Mouse (Mus musculus) MEL (cell line): Measurements from ENCODE around the gene Irf4. TPM values are rescaled to one million over a fixed set of nuclear protein-coding genes. Genes with fewer than 3 reads are reported as not detected.

Experiments used
- DNase-seq: peaks from one replicate; pipeline ENCODE4 v3.0.0; 2011; ENCODE audit warnings: low read depth, low spot score
- H3K27ac ChIP-seq: 2 replicates; pipeline ENCODE4 v1.5.1; 2012; ENCODE audit warnings: low read depth, mild to moderate bottlenecking, control low read depth, low read length, moderate library complexity; ENCODE audit not compliant: control insufficient read depth
- H3K27me3 ChIP-seq, 2 experiments: fragments of 150-350 bp in 1 of 2; sonication (generic) in 1 of 2; 2 replicates each; pipeline ENCODE4 v1.6.1; 2012; ENCODE audit warnings: low read length in 2 of 2, mild to moderate bottlenecking in 2 of 2, improper control_type of control experiment in 1 of 2, moderate library complexity in 1 of 2; ENCODE audit not compliant: insufficient read depth in 2 of 2, control insufficient read depth in 1 of 2
- H3K36me3 ChIP-seq, 2 experiments: 2 replicates each; pipeline ENCODE4 v1.6.1; 2012 to 2014; ENCODE audit warnings: low read length in 2 of 2, improper control_type of control experiment in 1 of 2, inconsistent platforms in 1 of 2, mild to moderate bottlenecking in 1 of 2; ENCODE audit not compliant: insufficient read depth in 2 of 2, control insufficient read depth in 1 of 2
- H3K4me1 ChIP-seq, 2 experiments: fragments of 150-350 bp in 1 of 2; sonication (generic) in 1 of 2; 2 replicates each; pipeline ENCODE4 v1.6.1; 2012; ENCODE audit warnings: low read length in 2 of 2, improper control_type of control experiment in 1 of 2, mild to moderate bottlenecking in 1 of 2; ENCODE audit not compliant: insufficient read depth in 2 of 2, control insufficient read depth in 1 of 2
- H3K4me3 ChIP-seq, 2 experiments: fragments of 150-350 bp in 1 of 2; sonication (generic) in 1 of 2; 2 replicates each; pipeline ENCODE4 v1.5.1; 2012; ENCODE audit warnings: low read depth in 2 of 2, low read length in 2 of 2, mild to moderate bottlenecking in 2 of 2, moderate library complexity in 2 of 2, control low read depth in 1 of 2, improper control_type of control experiment in 1 of 2; ENCODE audit not compliant: control insufficient read depth in 1 of 2, insufficient read depth in 1 of 2
- H3K79me2 ChIP-seq: 2 replicates; pipeline ENCODE4 v1.6.1; 2012; ENCODE audit warnings: mild to moderate bottlenecking, low read length, moderate library complexity; ENCODE audit not compliant: control insufficient read depth, poor library complexity, insufficient read depth
- H3K9ac ChIP-seq: 2 replicates; pipeline ENCODE4 v1.6.1; 2012; ENCODE audit warnings: low read depth, mild to moderate bottlenecking, control low read depth, low read length, moderate library complexity; ENCODE audit not compliant: control insufficient read depth, poor library complexity, severe bottlenecking
- H3K9me3 ChIP-seq: fragments of 150-350 bp; sonication (generic); replicated peaks from 2 replicates; pipeline ENCODE4 v1.6.1; 2012; ENCODE audit warnings: mild to moderate bottlenecking, low read length, improper control_type of control experiment, moderate library complexity; ENCODE audit not compliant: insufficient read depth
- BHLHE40 ChIP-seq: IDR thresholded peaks from 2 replicates; pipeline ENCODE4 v1.6.1; 2012; ENCODE audit warnings: low read depth, mild to moderate bottlenecking, inconsistent platforms, low read length, improper control_type of control experiment, borderline replicate concordance
- CHD1 ChIP-seq: IDR thresholded peaks from 2 replicates; pipeline ENCODE4 v1.6.1; 2012; ENCODE audit warnings: low read depth, mild to moderate bottlenecking, inconsistent platforms, low read length, improper control_type of control experiment
- CTCF ChIP-seq, 3 experiments: IDR thresholded peaks in 2 of 3; conservative IDR thresholded peaks in 1 of 3; 2 replicates each; pipeline ENCODE4 v1.5.1; 2011 to 2012; ENCODE audit warnings: low read length in 3 of 3, low read depth in 2 of 3, mild to moderate bottlenecking in 2 of 3, improper control_type of control experiment in 1 of 3, inconsistent platforms in 1 of 3, mixed read lengths in 1 of 3, moderate library complexity in 1 of 3; ENCODE audit not compliant: control insufficient read depth in 1 of 3, insufficient read depth in 1 of 3, poor library complexity in 1 of 3, severe bottlenecking in 1 of 3
- E2F4 ChIP-seq: IDR thresholded peaks from 2 replicates; pipeline ENCODE4 v1.6.1; 2011; ENCODE audit warnings: low read depth, low read length, improper control_type of control experiment, borderline replicate concordance
- EP300 ChIP-seq, 2 experiments: IDR thresholded peaks; 2 replicates each; pipeline ENCODE4 v1.6.1; 2011; ENCODE audit warnings: improper control_type of control experiment in 2 of 2, low read length in 2 of 2, low read depth in 1 of 2, mild to moderate bottlenecking in 1 of 2
- ETS1 ChIP-seq: IDR thresholded peaks from 2 replicates; pipeline ENCODE4 v1.6.1; 2012; ENCODE audit warnings: low read depth, mild to moderate bottlenecking, inconsistent platforms, low read length, improper control_type of control experiment, moderate library complexity
- GATA1 ChIP-seq: IDR thresholded peaks from 2 replicates; pipeline ENCODE4 v1.6.1; 2011; ENCODE audit warnings: low read depth, low read length, improper control_type of control experiment
- JUND ChIP-seq: IDR thresholded peaks from 2 replicates; pipeline ENCODE4 v1.6.1; 2011; ENCODE audit warnings: low read depth, mild to moderate bottlenecking, improper control_type of control experiment, low read length
- MAFK ChIP-seq: IDR thresholded peaks from 2 replicates; pipeline ENCODE4 v1.6.1; 2011; ENCODE audit warnings: low read depth, mild to moderate bottlenecking, low read length, improper control_type of control experiment, borderline replicate concordance
- MAZ ChIP-seq: IDR thresholded peaks from 2 replicates; pipeline ENCODE4 v1.6.1; 2012; ENCODE audit warnings: low read depth, mild to moderate bottlenecking, inconsistent platforms, low read length, improper control_type of control experiment
- MEF2A ChIP-seq: IDR thresholded peaks from 2 replicates; pipeline ENCODE4 v1.6.1; 2014; ENCODE audit warnings: low read depth, mild to moderate bottlenecking, inconsistent platforms, low read length, improper control_type of control experiment; ENCODE audit not compliant: poor library complexity, insufficient replicate concordance, severe bottlenecking; ENCODE audit errors: extremely low read depth
- MXI1 ChIP-seq: IDR thresholded peaks from 2 replicates; pipeline ENCODE4 v1.6.1; 2011; ENCODE audit warnings: mild to moderate bottlenecking, low read depth, low read length, improper control_type of control experiment
- MYB ChIP-seq: IDR thresholded peaks from 2 replicates; pipeline ENCODE4 v1.6.1; 2011; ENCODE audit warnings: mild to moderate bottlenecking, low read depth, low read length, improper control_type of control experiment
- NELFE ChIP-seq: IDR thresholded peaks from 2 replicates; pipeline ENCODE4 v1.6.1; 2011; ENCODE audit warnings: low read depth, low read length, improper control_type of control experiment
- NRF1 ChIP-seq: IDR thresholded peaks from 2 replicates; pipeline ENCODE4 v1.6.1; 2014; ENCODE audit warnings: low read depth, mild to moderate bottlenecking, inconsistent platforms, low read length, improper control_type of control experiment, moderate library complexity; ENCODE audit not compliant: poor library complexity, insufficient read depth, severe bottlenecking
- POLR2A ChIP-seq, 2 experiments: IDR thresholded peaks; 2 replicates each; pipeline ENCODE4 v1.6.1; 2011 to 2012; ENCODE audit warnings: low read length in 2 of 2, mild to moderate bottlenecking in 2 of 2, control low read depth in 1 of 2, improper control_type of control experiment in 1 of 2, low read depth in 1 of 2, moderate library complexity in 1 of 2; ENCODE audit not compliant: control insufficient read depth in 1 of 2, insufficient read depth in 1 of 2, poor library complexity in 1 of 2
- POLR2AphosphoS2 ChIP-seq: IDR thresholded peaks from 2 replicates; pipeline ENCODE4 v1.6.1; 2011; ENCODE audit warnings: low read length, improper control_type of control experiment
- POLR2AphosphoS5 ChIP-seq: IDR thresholded peaks from 2 replicates; pipeline ENCODE4 v1.6.1; 2012; ENCODE audit warnings: low read depth, borderline replicate concordance, mild to moderate bottlenecking, inconsistent platforms, low read length, moderate library complexity, mixed read lengths
- SMC3 ChIP-seq: IDR thresholded peaks from 2 replicates; pipeline ENCODE4 v1.6.1; 2011; ENCODE audit warnings: low read depth, low read length, improper control_type of control experiment
- TAL1 ChIP-seq: IDR thresholded peaks from 2 replicates; pipeline ENCODE4 v1.6.1; 2012; ENCODE audit warnings: mild to moderate bottlenecking, inconsistent platforms, low read length, moderate library complexity, mixed read lengths
- TBP ChIP-seq: IDR thresholded peaks from 2 replicates; pipeline ENCODE4 v1.8.0; 2011; ENCODE audit warnings: low read depth, low read length, improper control_type of control experiment
- TCF12 ChIP-seq: IDR thresholded peaks from 2 replicates; pipeline ENCODE4 v1.6.1; 2014; ENCODE audit warnings: low read depth, mild to moderate bottlenecking, inconsistent platforms, low read length, improper control_type of control experiment, moderate library complexity
- USF1 ChIP-seq: IDR thresholded peaks from 2 replicates; pipeline ENCODE4 v1.6.1; 2014; ENCODE audit warnings: low read depth, mild to moderate bottlenecking, inconsistent platforms, low read length, improper control_type of control experiment, moderate library complexity
- USF2 ChIP-seq, 2 experiments: IDR thresholded peaks; 2 replicates each; pipeline ENCODE4 v1.6.1; 2011 to 2012; ENCODE audit warnings: improper control_type of control experiment in 2 of 2, low read length in 2 of 2, borderline replicate concordance in 1 of 2, inconsistent platforms in 1 of 2, low read depth in 1 of 2, mild to moderate bottlenecking in 1 of 2; ENCODE audit not compliant: insufficient read depth in 1 of 2
- ZKSCAN1 ChIP-seq: IDR thresholded peaks from 2 replicates; pipeline ENCODE4 v1.6.1; 2012; ENCODE audit warnings: low read depth, mild to moderate bottlenecking, inconsistent platforms, low read length, improper control_type of control experiment, moderate library complexity
- ZMIZ1 ChIP-seq: IDR thresholded peaks from 2 replicates; pipeline ENCODE4 v1.6.1; 2012; ENCODE audit warnings: low read depth, mild to moderate bottlenecking, inconsistent platforms, low read length, improper control_type of control experiment, moderate library complexity
- ZNF384 ChIP-seq: IDR thresholded peaks from 2 replicates; pipeline ENCODE4 v1.6.1; 2012; ENCODE audit warnings: low read depth, mild to moderate bottlenecking, inconsistent platforms, low read length, improper control_type of control experiment
- polyA plus RNA-seq, 2 experiments: library from polyadenylated mRNA; stranded (reverse) in 1 of 2; unstranded in 1 of 2; fragments of >175 nt in 1 of 2; fragments of >200 nt in 1 of 2; gene quantifications; 2 replicates each; pipeline versions ENCODE4 v1.2.1 to v1.2.4; 2012; ENCODE audit warnings: low replicate concordance in 2 of 2, low read depth in 1 of 2; ENCODE audit not compliant: insufficient read length in 2 of 2, insufficient read depth in 1 of 2, missing spikeins in 1 of 2
- total RNA-seq: library from RNA; depleted of rRNA; stranded (reverse); fragments of 300-350 nt; gene quantifications from 2 replicates; pipeline ENCODE4 v1.2.3, GENCODE M21; 2012

Gene Irf4
- total and polyA plus RNA-seq, 3 experiments: not detected

DNA sequence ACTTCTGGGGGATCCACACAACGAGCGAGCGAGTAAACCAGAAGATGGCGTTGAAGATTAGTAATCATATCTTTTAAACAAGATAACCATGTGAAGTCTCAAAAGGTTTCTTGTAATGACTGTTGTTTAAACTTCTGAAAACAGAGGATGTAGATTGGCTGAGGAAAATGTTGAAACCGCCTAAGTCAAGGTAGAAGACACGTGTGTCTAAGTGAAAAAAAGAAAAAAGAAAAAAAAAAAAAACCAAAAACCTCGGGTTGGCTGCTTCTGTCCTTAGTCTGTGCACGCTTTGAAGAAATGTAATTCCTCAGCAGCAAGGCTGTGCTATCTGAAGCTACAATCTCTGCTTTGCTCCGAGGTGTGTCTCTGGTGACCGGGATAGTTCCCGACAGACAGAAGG, 1.5 kb upstream of the Irf4 start:
- Histone ChIP-seq H3K36me3 (no peaks in the 10 kb centered on the region), H3K4me3 (no peak overlapping the region), H3K27me3 (no peaks in the 10 kb centered on the region)
- no peak for TF ChIP-seq MYB
- no peak for TF ChIP-seq USF1
- no peak for TF ChIP-seq ZMIZ1
- no peak for TF ChIP-seq NELFE
- TF ChIP-seq MEF2A: no peak
- no peak for TF ChIP-seq ZKSCAN1
- TF ChIP-seq POLR2AphosphoS5: no peak
- no peak for TF ChIP-seq TAL1
- TF ChIP-seq USF2 (IDR thresholded peaks at IDR 0.05; ENCODE audit: borderline replicate concordance in 1 of 2, insufficient read depth in 1 of 2, low read depth in 1 of 2, low read length in 2 of 2): no peak
- no peak for TF ChIP-seq MAFK
- no peak for TF ChIP-seq BHLHE40
- no peak for TF ChIP-seq GATA1
- no peak for TF ChIP-seq CTCF (IDR thresholded peaks at IDR 0.05 in 2 of 3, conservative IDR thresholded peaks at IDR 0.05 in 1 of 3; ENCODE audit: control insufficient read depth in 1 of 3, insufficient read depth in 1 of 3, low read depth in 2 of 3, low read length in 3 of 3, poor library complexity in 1 of 3, severe bottlenecking in 1 of 3)
- TF ChIP-seq MXI1: no peak
- TF ChIP-seq EP300 (IDR thresholded peaks at IDR 0.05; ENCODE audit: low read depth in 1 of 2, low read length in 2 of 2): no peak
- TF ChIP-seq POLR2AphosphoS2: no peak
- TF ChIP-seq ZNF384: no peak
- no peak for TF ChIP-seq JUND
- TF ChIP-seq, all 39 proteins: peak for 0
- Histone ChIP-seq H3K4me1 (no peaks in the 10 kb centered on the region), H3K9me3 (no peaks in the 10 kb centered on the region), H3K79me2 (no peaks in the 10 kb centered on the region), H3K27ac (no peak overlapping the region), H3K9ac (no peak overlapping the region)
- no peak for DNase-seq

DNA sequence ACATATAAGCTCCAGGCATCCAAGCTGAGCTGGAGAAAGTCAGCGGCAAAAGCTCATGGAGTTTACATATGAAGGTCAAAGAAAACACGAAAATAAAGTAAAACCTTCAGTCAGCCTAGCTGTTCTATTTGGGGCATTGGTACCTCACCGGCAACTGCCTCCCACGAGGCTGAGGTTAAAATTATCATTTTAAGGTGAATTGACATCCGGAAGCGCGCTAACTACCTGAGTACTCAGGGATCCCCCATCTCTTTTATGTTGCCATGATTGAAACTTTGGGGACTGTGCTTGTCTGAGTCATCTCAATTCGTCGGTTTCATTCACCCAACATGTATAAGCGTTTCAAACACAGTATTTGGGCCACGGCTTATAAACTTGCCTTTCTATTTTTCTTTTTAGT, 705 bp upstream of the Irf4 start:
- H3K9me3 ChIP-seq: no peaks in the 10 kb centered on the region
- H3K9ac ChIP-seq: no peak overlapping the region
- TF ChIP-seq TCF12: no peak
- TF ChIP-seq TBP: no peak
- TF ChIP-seq CHD1: no peak
- TF ChIP-seq MAZ: no peak
- no peak for TF ChIP-seq NRF1
- TF ChIP-seq ZKSCAN1: no peak
- TF ChIP-seq MEF2A: no peak
- no peak for TF ChIP-seq MYB
- no peak for TF ChIP-seq ZMIZ1
- no peak for TF ChIP-seq POLR2A (IDR thresholded peaks at IDR 0.05; ENCODE audit: control insufficient read depth in 1 of 2, insufficient read depth in 1 of 2, low read depth in 1 of 2, low read length in 2 of 2, poor library complexity in 1 of 2)
- no peak for TF ChIP-seq SMC3
- no peak for TF ChIP-seq ZNF384
- TF ChIP-seq MXI1: no peak
- TF ChIP-seq JUND: no peak
- no peak for TF ChIP-seq ETS1
- TF ChIP-seq NELFE: no peak
- TF ChIP-seq E2F4: no peak
- H3K27me3 ChIP-seq: no peaks in the 10 kb centered on the region
- no peak overlapping the region for H3K27ac ChIP-seq
- no peaks in the 10 kb centered on the region for H3K79me2 ChIP-seq
- no peaks in the 10 kb centered on the region for H3K36me3 ChIP-seq
- H3K4me1 ChIP-seq: no peaks in the 10 kb centered on the region
- no peak for DNase-seq
- no peak overlapping the region for H3K4me3 ChIP-seq
